Mouse (Mus musculus): ENCODE results near the gene A430089I19Rik. TPM values are rescaled to one million over a fixed set of nuclear protein-coding genes. Genes with fewer than 3 reads are reported as not detected.
"Not testable (repeated sequence)": the region's sequence is repeated elsewhere in the genome, so short reads cannot be mapped to it uniquely, and the experiment has no call there.

A430089I19Rik gene
- polyA plus RNA-seq (2015; fragmentation: Nextera tagmentation; extraction: Ambion mirVana): not detected in 2 replicates

GRCm38 (mm10) chr5:94306696-94307095 lies at the start of gene A430089I19Rik:
A430089I19Rik (minus strand) TSS chr5:94306796.
- not testable (repeated sequence) for H3K4me3 ChIP-seq; H3K4me2 ChIP-seq; H3K9ac ChIP-seq; H3K27me3 ChIP-seq; H3K36me3 ChIP-seq; H3K27ac ChIP-seq; H3K9me3 ChIP-seq; ATAC-seq (ENCODE audit: low FRiP score); H3K4me1 ChIP-seq (replicated peaks)
- 85% methylated on average over 1 of the region's 1 CpGs for WGBS

GRCm38 (mm10) chr5:94339449-94339848 lies 32.9 kb upstream of the A430089I19Rik start, which contains the start of gene AA792892:
AA792892 (plus strand) TSS chr5:94339749.
- not testable (repeated sequence) for H3K27ac ChIP-seq; H3K9ac ChIP-seq; H3K4me2 ChIP-seq; H3K4me3 ChIP-seq; H3K4me1 ChIP-seq (replicated peaks); ATAC-seq (ENCODE audit: low FRiP score); H3K9me3 ChIP-seq; H3K27me3 ChIP-seq; H3K36me3 ChIP-seq
- no CpG with 5 or more reads among the region's 2 CpGs for WGBS

GRCm38 (mm10) chr5:94314135-94314534 lies 7.5 kb upstream of the A430089I19Rik start, which contains the start of gene Gm6502:
Gm6502 (plus strand) TSS chr5:94314435.
- not testable (repeated sequence) for H3K36me3 ChIP-seq; H3K27ac ChIP-seq; H3K4me3 ChIP-seq; ATAC-seq (ENCODE audit: low FRiP score); H3K9me3 ChIP-seq; H3K4me2 ChIP-seq; H3K4me1 ChIP-seq (replicated peaks); H3K9ac ChIP-seq; H3K27me3 ChIP-seq
- WGBS: no CpG with 5 or more reads among the region's 2 CpGs

Other genes with a start within 250 kb of the A430089I19Rik start
- not detected in 2 replicates for gene BC061212, start 236.3 kb downstream of the A430089I19Rik start, polyA plus RNA-seq (2015; fragmentation: Nextera tagmentation; extraction: Ambion mirVana)
- gene Gm6351, start 230.4 kb downstream of the A430089I19Rik start, polyA plus RNA-seq (2015; fragmentation: Nextera tagmentation; extraction: Ambion mirVana): not detected in 2 replicates
- gene Gm3106, start 88.8 kb downstream of the A430089I19Rik start, polyA plus RNA-seq (2015; fragmentation: Nextera tagmentation; extraction: Ambion mirVana): not detected in 2 replicates
- gene Gm6502, start 7.6 kb upstream of the A430089I19Rik start, polyA plus RNA-seq (2015; fragmentation: Nextera tagmentation; extraction: Ambion mirVana): not detected in 2 replicates
- gene AA792892, start 33.0 kb upstream of the A430089I19Rik start, polyA plus RNA-seq (2015; fragmentation: Nextera tagmentation; extraction: Ambion mirVana): not detected in 2 replicates
- gene Gm7682, start 139.0 kb upstream of the A430089I19Rik start, polyA plus RNA-seq (2015; fragmentation: Nextera tagmentation; extraction: Ambion mirVana): not detected in 2 replicates
- not detected in 2 replicates for gene Gm3139, start 219.5 kb upstream of the A430089I19Rik start, polyA plus RNA-seq (2015; fragmentation: Nextera tagmentation; extraction: Ambion mirVana)

Measured in hindbrain, embryonic 13.5 days (tissue).